Mouse (Mus musculus): ENCODE results near the gene Lpp. TPM values are rescaled to one million over a fixed set of nuclear protein-coding genes. Genes with fewer than 3 reads are reported as not detected.
"Not testable (repeated sequence)": the region's sequence is repeated elsewhere in the genome, so short reads cannot be mapped to it uniquely, and the experiment has no call there.

Lpp gene
- polyA plus RNA-seq, 1 experiment: 137 TPM

DNA sequence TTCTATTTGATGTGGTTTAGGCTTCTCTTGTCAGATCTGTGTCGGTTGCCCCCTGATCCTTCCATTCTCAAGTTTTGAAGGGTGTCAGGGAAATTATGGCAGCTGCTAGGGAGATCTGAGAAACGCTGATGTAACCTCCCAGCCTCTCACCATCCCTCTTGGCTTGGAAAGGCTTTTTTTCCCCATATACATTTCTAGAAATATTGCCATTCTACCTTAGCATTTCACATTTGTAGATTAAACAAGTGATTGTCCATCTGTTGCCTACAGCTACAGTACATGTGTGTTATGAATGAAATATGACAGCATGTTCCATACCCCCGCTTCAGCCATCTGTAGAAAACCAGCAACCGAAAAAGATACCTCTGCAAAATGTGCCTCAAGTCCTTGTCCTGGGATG is 589.5 kb downstream of the Lpp start:
- DNase-seq (ENCODE audit: low spot score): no peak

DNA sequence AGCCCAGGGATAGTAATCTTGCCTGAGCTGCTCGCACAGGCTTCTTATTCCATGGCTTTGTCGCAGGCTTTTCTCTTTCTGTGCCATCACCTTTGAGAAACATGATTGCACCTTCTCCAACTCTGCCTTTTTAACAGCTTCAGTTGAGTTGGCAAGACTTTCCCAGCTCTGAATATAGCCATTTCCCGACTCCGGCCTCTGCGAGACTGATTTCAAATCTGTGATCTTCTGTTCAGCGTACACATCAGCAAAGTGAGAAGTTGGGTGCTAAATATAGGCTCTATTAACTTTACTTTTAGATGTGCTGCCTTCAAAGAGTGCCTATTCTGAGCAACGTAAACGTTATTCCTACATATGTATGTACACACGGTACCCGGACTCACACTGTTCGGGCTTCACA is 597.0 kb downstream of the Lpp start:
- DNase-seq (ENCODE audit: low spot score): no peak

DNA sequence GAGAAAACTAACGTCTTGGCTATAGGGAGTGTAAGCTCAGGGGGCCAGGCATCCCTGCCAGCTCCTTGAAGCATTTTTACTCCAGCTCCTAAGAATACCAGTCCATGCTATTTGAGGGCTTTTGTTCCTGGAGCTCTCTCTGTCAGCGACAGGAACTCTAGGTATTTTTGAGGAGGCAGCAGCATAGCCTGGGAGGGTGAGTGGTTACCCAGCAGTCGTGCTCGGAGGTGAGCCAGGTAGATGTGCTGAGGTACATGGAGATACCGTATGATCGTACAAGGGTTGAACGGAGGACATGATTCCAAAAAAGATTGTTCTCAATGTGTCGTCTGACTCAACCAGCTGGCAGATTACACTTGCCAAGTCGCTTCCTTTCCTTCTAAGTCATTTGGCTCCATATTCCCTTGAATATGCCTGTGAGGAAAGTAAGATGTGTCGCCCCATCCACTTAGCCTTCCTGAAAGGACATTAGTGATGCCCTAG is 597.8 kb downstream of the Lpp start:
- no peak for DNase-seq (ENCODE audit: low spot score)

DNA sequence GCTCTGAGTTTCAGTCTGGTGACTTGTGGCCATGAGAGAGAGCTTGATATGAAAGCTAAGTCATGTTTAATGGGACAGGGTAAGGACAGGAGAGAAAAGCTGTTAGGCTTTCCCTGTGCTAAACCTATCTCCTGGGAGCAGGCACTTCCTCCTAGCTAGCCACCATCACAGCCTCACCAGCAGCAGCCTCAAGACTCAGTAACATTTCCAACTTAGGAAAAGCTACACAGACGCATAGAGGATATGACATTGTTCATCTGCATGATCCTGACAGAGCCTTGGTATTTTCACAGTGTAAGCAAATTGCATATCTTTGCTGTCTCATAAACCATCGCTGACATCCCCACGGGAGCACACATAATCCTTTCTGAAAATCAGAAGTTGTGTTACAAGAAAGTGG is 598.7 kb downstream of the Lpp start:
- DNase-seq (ENCODE audit: low spot score): no peak

DNA sequence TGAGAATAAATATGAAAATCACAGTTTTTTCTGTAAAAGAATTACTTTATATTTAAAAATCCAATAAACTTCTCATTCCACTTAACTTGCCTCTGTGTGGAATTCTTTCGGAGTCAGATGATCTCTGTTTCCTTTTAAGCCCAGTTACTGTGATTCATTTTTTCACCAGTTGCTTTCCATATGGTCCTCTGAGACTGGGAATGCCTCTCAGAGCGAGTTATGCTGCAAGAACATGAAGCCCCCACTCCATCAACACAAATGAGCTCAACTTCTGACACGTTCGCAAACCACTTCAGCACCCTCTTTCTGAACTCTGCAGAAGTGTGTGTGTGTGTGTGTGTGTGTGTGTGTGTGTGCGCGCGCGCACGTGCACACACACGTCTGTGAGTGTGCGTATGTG is 599.2 kb downstream of the Lpp start:
- DNase-seq (ENCODE audit: low spot score): no peak

DNA sequence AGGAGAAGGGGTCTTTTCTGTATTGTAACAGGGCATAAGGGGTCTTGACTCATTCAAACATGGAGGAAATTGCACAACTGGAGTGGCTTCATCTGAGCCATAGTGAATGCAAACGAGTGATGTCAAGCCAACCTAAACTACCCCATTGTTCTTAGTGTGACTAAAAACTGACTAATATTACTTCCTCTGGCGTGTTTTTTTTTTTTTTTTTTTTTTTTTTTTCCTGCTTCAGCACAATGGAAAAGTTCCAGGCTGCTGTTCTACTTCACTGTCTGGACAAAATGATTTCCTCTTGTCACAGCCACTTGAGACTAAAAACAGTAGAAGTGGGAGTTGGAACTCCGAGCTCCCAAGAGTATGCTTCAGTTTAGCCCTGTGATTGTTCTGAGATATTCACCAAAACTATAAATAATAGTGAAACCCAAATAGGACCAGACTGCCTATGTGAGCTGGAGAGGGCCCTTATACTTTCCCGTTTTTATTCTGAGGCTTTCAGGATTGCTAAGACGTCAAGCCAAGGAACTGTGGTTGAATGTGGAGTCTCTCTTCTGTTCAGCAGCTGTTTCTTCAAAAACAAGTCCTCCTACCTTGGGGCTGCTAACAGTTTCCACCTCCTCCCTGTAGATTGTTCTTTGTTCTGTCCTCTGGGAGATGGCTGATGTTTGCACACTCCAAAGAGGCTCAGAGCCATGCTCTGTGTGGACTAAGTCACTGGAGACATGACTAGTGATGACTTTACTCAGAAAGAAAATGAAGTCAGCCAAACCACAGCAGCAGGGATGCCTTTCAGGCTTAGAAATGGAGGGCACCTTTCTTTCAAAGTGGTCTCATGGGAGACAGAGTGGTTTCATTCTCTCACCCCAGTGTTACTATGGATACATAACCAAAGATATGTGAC is 617.9 kb downstream of the Lpp start:
- DNase-seq (ENCODE audit: low spot score): no peak

DNA sequence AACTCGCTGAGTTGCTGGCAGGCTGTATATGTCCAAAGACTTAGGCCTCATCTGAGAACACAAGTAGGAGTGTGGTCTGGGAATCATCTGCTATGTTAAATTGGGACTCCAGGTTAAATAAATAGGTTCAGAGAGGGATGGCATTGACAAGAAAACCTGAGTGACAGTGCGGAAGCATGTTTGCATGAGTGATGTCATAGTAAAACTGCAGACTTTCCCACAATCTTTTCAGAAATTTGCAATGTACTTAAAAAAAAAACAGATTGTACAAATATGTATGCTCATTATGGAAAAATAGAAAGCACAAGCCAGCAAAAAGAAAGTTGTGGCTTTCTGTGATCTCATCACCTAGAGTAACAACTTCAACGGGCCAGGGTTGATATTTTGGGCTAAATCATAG is 619.6 kb downstream of the Lpp start:
- no peak for DNase-seq (ENCODE audit: low spot score)

DNA sequence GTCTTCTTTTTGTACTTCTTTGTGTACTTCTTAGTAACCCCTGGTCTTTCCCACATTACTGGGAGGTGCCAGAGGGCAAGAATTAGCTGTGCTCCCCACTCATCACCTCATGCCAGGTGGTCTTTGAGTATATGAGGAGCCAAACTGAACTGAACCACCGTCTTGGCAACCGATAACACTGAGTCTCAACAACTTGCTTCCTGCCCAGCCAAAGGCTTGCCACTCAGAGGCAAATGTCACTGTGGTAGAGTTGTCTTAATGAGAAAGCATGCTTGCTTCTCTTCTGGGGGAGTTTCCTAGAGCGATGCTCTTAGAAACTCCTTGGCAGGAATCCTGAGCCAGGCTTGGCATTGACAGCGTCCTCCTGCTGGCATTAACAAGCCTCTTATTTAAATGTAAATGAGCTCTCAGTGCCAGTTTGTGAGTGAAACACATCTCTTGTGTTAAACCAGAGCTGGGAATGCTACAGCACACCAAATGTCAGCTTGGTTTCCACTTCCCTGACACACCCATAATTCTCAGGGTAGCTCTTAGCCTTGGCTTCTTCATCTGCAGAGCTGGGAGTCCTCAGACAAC is 623.0 kb downstream of the Lpp start:
- no peak for DNase-seq (ENCODE audit: low spot score)

DNA sequence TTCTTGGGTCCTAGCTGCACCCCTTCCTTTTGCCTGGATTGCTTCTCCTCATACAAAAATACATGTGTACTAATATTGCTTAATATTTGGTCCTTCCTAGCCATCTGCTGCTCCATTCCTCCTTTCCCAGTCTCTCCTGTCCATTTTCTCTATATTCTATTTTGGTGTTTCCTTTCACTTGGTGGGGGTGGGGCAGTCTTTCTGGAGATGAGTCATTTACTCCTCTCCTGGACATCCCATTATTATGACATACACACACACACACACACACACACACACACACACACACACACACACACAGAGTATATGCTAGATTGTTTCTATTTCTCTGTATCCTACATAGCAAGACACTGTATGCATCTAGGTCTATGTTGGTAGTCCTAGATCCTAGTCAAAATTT is 623.7 kb downstream of the Lpp start:
- DNase-seq (ENCODE audit: low spot score): no peak

DNA sequence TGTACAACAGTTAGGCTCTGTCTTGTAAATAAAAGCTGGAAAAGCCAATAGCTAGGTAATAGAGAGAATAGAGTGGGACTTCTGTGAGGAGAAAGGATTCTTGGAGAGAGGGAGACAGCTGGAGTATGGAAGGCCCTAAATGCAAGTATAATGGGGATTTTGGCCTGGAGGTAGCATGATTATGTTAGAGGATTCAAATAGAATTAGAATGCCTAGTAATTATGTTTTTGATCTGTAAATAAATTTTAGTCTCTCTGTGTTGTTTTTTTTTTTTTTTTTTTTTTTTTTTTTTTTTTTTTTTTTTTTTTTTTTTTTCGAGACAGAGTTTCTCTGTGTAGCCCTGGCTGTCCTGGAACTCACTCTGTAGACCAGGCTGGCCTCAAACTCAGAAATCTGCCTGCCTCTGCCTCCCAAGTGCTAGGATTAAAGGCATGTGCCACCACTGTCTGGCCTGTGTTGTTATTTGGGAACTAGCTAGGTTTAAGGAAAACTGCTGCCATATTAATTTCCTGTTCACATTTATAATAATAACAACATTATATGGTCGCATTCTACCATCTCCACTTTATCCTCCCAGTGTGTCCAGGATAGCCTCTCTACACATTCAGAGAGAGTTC is 628.5 kb downstream of the Lpp start:
- DNase-seq (ENCODE audit: low spot score): not testable (repeated sequence)

DNA sequence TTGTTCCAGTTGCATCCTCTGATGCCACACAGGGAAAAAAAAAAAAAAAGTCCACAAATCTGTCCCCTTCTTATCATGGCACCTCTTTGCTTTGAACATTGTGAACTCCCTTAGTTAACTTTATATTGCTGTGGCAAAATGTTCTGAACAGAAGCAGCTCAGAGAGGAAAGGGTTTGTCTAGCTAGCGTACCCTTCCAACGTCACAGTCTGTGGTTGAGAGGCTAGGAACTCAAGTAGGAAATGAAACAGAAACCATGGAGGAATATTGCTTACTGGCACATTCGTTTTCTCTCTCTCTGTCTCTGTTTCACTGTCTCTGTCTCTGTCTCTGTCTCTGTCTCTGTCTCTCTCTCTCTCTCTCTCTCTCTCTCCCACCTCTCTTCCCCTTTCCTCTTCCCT is 631.3 kb downstream of the Lpp start:
- no peak for DNase-seq (ENCODE audit: low spot score)

DNA sequence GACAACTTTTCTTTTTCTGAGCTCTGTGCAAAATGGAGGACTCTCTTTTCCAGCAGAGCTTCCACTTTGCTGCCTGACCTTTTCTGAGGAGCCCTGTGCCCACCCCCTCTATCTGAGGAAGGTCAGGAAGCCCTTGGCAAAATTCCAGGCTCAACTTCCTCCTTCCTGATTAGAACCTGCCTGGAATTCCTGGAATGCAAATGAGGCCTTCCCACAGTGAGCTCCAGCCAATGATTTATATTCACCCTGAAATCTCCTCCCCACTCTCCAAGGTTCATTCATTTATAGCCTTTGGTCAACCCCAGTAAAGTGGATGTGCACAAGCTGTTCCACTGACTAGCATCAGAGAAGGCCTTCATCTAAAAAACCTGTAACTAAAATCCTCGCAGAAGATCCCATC is 632.9 kb downstream of the Lpp start:
- no peak for DNase-seq (ENCODE audit: low spot score)

DNA sequence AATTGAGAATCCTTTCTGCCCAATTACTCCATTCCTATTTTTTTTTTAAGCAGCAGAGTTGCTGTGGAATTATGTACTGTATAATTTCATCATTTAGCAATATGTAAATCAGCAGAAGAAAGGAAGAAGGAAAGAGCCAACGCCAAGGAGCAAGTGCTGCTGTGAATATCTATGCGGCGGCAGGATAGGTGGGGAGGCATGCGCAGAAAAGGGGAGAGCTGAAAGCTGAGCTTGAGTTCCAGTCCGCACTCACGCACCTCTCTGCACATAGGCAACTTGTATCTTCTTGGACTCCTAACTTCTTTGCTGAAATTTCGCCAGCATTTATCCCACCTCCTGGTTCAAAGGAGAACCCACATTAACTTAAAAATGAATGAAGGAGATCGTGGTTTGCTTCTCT is 636.2 kb downstream of the Lpp start:
- DNase-seq (ENCODE audit: low spot score): no peak

DNA sequence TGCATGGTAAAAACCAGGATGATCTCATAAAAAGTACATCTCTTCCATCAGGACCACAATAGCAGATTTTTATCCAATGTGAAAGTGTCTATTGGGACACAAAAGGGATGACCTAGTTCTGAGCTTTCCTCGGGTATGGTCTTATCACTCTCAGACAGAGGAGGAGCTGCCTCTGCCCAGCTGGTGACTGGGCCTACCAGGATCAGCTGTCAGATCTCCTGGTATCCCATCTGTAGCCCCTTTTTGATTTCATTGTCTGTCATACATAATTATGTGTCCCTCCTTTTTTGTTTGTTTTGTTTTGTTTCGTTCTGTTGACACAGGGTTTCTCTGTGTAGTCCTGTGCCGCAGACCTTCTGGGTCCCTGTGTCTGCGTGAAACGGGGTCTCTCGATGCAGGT is 644.1 kb downstream of the Lpp start:
- DNase-seq (ENCODE audit: low spot score): no peak

DNA sequence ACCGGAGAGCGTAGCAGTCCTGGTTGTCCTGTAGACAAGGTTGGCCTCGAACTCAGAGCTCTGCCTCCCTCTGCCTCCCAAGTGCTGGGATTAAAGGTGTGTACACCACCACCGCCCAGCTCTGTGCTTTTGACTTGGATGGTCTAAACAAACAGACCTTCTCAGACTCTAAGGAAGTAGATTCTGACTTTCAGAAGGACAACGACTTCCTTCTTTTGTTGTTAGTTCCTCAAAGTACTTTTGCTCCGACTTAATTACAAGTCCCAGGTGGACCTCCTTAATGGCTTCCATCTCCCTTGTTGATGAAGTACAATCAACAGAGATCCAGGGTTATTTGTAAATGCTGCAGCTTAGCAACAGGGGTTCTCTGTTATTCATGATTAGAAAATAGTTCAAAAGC is 645.2 kb downstream of the Lpp start:
- DNase-seq (ENCODE audit: low spot score): no peak

DNA sequence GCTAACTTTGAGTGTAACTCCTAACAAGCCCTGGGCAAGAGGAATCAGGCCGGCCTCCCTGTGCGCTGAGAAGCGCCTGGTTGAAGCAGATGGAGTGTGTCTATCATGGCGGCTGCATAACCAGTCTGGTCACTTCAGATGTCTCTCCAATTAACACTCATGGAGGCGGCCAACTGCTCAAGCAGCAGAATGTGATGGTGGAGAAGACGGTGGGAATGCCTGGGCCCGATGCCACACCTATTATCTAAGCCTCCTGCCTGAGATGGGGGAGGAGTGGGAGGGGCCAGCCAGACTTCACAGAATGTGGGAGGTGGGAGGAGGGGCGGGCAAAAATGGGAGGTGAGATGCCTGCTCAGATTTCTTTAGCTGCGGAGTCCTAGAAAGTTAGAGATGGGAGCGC is 646.6 kb downstream of the Lpp start:
- no peak for DNase-seq (ENCODE audit: low spot score)

DNA sequence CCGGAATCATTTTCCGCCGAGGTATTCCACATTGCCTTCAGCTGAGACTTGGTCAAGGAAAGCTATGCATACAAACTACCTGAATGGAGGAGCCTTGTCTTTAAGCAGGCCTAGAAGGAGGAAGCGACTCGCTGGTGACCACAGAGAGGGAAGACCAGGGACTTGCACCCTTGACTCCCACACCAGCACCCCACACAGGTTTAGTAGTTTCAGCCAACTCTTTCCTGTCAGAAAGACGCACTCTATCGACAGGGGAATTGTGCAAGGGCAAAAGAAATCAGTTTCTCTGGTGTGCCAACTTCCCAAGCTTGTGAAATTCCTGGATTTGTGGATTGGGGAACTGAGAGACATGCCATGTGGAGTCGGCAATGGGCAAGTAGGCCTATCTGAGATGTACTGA is 647.9 kb downstream of the Lpp start:
- DNase-seq (ENCODE audit: low spot score): no peak

DNA sequence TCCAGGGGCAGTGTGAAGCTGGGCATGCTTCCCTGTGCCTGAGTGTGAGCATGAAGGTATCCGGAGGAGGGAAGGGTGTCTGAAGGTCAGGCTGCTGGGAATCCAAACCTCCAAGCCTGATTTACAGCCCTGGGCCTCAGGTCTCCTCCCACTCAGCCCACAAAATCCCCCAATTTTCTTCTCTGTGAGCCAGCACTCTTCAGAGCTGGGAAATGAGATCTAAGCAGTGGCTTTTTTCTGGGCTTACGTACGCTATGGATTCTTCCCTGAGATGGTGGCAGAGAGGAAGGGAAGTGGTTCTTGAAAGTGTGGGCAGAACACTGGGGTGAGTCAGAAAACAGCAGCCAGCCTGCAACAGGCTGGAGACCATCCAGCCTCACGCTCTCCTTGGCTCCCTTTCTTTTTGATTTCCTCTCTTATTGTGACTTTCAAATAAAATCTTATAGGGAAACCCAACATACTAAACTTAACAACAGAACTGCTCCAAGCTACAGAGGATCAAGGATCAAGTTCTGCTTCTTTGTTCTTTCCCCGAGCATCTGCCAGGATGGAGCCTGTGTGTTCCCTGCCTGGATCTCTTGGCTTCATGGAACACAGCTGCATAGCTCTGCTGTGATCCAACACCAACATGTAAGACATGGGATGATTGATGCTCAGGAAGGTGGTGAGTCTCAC is 648.7 kb downstream of the Lpp start:
- DNase-seq (ENCODE audit: low spot score): no peak

All from urinary bladder, adult 2 months (tissue).